Mouse (Mus musculus) liver, postnatal 0 days (tissue): Measurements from ENCODE around the gene Hist1h2bq. TPM values are rescaled to one million over a fixed set of nuclear protein-coding genes. Genes with fewer than 3 reads are reported as not detected.

Experiments used
- ATAC-seq: fragments of 200-750 bp; cut with Nextera tagmentation; 2 replicates; pipeline ENCODE4 v1.8.0; 2017; ENCODE audit warnings: mild to moderate bottlenecking, moderate library complexity
- DNase-seq: peaks from one replicate; pipeline ENCODE4 v3.0.0-alpha.2; 2016
- H3K27ac ChIP-seq: fragments of 300-500 bp; sonication (generic); 2 replicates; pipeline ENCODE4 v1.5.1; 2014; ENCODE audit warnings: antibody characterized with exemption, moderate library complexity, mild to moderate bottlenecking, low read depth
- H3K27me3 ChIP-seq: fragments of 300-500 bp; sonication (generic); 2 replicates; pipeline ENCODE4 v1.6.1; 2014; ENCODE audit warnings: low read length, control low read depth, mixed read lengths; ENCODE audit not compliant: insufficient read depth
- H3K36me3 ChIP-seq: fragments of 300-500 bp; sonication (generic); replicated peaks from 2 replicates; pipeline ENCODE4 v1.6.1; 2014; ENCODE audit warnings: mild to moderate bottlenecking, control low read depth, low read length, moderate library complexity, mixed read lengths; ENCODE audit not compliant: insufficient read depth
- H3K4me1 ChIP-seq: fragments of 300-500 bp; sonication (generic); 2 replicates; pipeline ENCODE4 v1.6.1; 2014; ENCODE audit warnings: antibody characterized with exemption, mild to moderate bottlenecking, control low read depth; ENCODE audit not compliant: insufficient read depth
- H3K4me2 ChIP-seq: fragments of 300-500 bp; sonication (generic); 2 replicates; pipeline ENCODE4 v1.6.1; 2014; ENCODE audit warnings: low read depth, mild to moderate bottlenecking, low read length, moderate library complexity, mixed read lengths
- H3K4me3 ChIP-seq: fragments of 300-500 bp; sonication (generic); 2 replicates; pipeline ENCODE4 v1.5.1; 2014; ENCODE audit warnings: low read depth, low read length
- H3K9ac ChIP-seq: fragments of 300-500 bp; sonication (generic); replicated peaks from 2 replicates; pipeline ENCODE4 v1.6.1; 2014; ENCODE audit warnings: mild to moderate bottlenecking, moderate library complexity
- H3K9me3 ChIP-seq: fragments of 300-500 bp; sonication (generic); 2 replicates; pipeline ENCODE4 v1.6.1; 2016; ENCODE audit warnings: mild to moderate bottlenecking, control low read depth, low read length, mixed read lengths
- CTCF ChIP-seq: sonication (generic); IDR thresholded peaks from 2 replicates; pipeline ENCODE4 v1.5.1; 2016; ENCODE audit warnings: antibody characterized with exemption, low read depth
- EP300 ChIP-seq: IDR thresholded peaks from 2 replicates; pipeline ENCODE4 v1.6.1; 2016; ENCODE audit warnings: antibody characterized with exemption, low read depth, mild to moderate bottlenecking
- WGBS: fragments of 180-500 bp; shearing (Covaris S2); extraction: QIAGEN DNeasy Blood & Tissue Kit; methylation state at CpG from one replicate; pipeline ENCODE4 v1.1.7; 2014; ENCODE audit not compliant: insufficient replicate concordance; 5-methylcytosine and 5-hydroxymethylcytosine counted together
- microRNA-seq: library from miRNA; unstranded; fragments of <30 nt; microRNA quantifications from one replicate; pipeline ENCODE4, GENCODE M21; 2016
- polyA plus RNA-seq: library from polyadenylated mRNA; unstranded; fragments of >200 nt; fragmentation: Nextera tagmentation; extraction: Ambion mirVana; gene quantifications from 2 replicates; pipeline ENCODE4 v1.2.1, GENCODE M21; 2015

Gene Hist1h2bq
- polyA plus RNA-seq, 1 experiment from 2014 or later, result 15.4 TPM

GRCm38 (mm10) chr13:21781021-21781555 is 28.9 kb downstream of the Hist1h2bq start:
- Histone ChIP-seq H3K4me3 (peak overlapping the region; percentile 61), H3K4me2 (peak overlapping the region; percentile 80), H3K36me3 (no peaks in the 10 kb centered on the region), H3K9me3 (no peaks in the 10 kb centered on the region), H3K27ac (peak overlapping the region; percentile 95), H3K4me1 (peaks cover 21% of the 10 kb centered on the region), H3K27me3 (no peaks in the 10 kb centered on the region), H3K9ac (peak overlapping the region; percentile 87)
- 39% methylated on average over 6 of the region's 6 CpGs for WGBS
- TF ChIP-seq CTCF, result no peak
- TF ChIP-seq EP300, result no peak
- no peak for DNase-seq
- ATAC-seq, result no peak

GRCm38 (mm10) chr13:21779767-21780731 is 29.9 kb downstream of the Hist1h2bq start, which contains the start of gene Hist1h1b:
Hist1h1b (minus strand) TSS chr13:21780625.
- peak; percentile 85 for DNase-seq
- H3K9ac ChIP-seq, result peak within 1 kb of the TSS; percentile 87
- no peaks in the 10 kb centered on the region for H3K9me3 ChIP-seq
- peak within 1 kb of the TSS; percentile 61 for H3K4me3 ChIP-seq
- under 1% methylated on average over 44 of the region's 44 CpGs for WGBS
- H3K4me2 ChIP-seq, result peak within 1 kb of the TSS; percentile 80
- peak; percentile 49 for ATAC-seq
- no peaks in the 10 kb centered on the region for H3K36me3 ChIP-seq
- peak within 1 kb of the TSS; percentile 95 for H3K27ac ChIP-seq
- TF ChIP-seq CTCF (peak; percentile 18), EP300 (no peak)
- H3K4me1 ChIP-seq, result peaks cover 17% of the 10 kb centered on the region
- no peaks in the 10 kb centered on the region for H3K27me3 ChIP-seq

- 3% methylated on average over 33 of the region's 33 CpGs for WGBS
These were observed 30.9 kb downstream of the Hist1h2bq start for GRCm38 (mm10) chr13:21778814-21779766.

More at GRCm38 (mm10) chr13:21778814-21779766, 30.9 kb downstream of the Hist1h2bq start:
- H3K27me3 ChIP-seq, result no peaks in the 10 kb centered on the region
- H3K4me2 ChIP-seq, result peak overlapping the region; percentile 80
- TF ChIP-seq CTCF (no peak), EP300 (no peak; the same call in 1 of the 2 replicates)
- peak overlapping the region; percentile 87 for H3K9ac ChIP-seq
- no peaks in the 10 kb centered on the region for H3K36me3 ChIP-seq
- ATAC-seq (peak; percentile 72), DNase-seq (peak; percentile 78)
- peaks cover 13% of the 10 kb centered on the region for H3K4me1 ChIP-seq
- H3K9me3 ChIP-seq, result no peaks in the 10 kb centered on the region
- H3K27ac ChIP-seq, result peak overlapping the region; percentile 95
- peak overlapping the region; percentile 61 for H3K4me3 ChIP-seq

Small RNAs within 50 kb of the gene (microRNA-seq; reads per million reads assigned to microRNA genes)
- gene Gm19658, result not detected
- gene Gm44346, result not detected
- not detected for gene Gm44466

Other genes starting within 250 kb of the Hist1h2bq start
- gene Olfr1364, start 228.4 kb downstream of the Hist1h2bq start, polyA plus RNA-seq, result not detected in 2 replicates
- gene Olfr1362, start 196.2 kb downstream of the Hist1h2bq start, polyA plus RNA-seq, result not detected in 2 replicates
- not detected in 2 replicates for gene Olfr11, start 167.7 kb downstream of the Hist1h2bq start, polyA plus RNA-seq
- not detected in 2 replicates for gene Olfr1361, start 146.8 kb downstream of the Hist1h2bq start, polyA plus RNA-seq
- gene Olfr1360, start 132.8 kb downstream of the Hist1h2bq start, polyA plus RNA-seq, result not detected in 2 replicates
- gene Olfr1359, start 112.1 kb downstream of the Hist1h2bq start, polyA plus RNA-seq, result not detected in 2 replicates
- gene Hist1h2bl, start 94.1 kb downstream of the Hist1h2bq start, polyA plus RNA-seq, result 0.51 and 1.9 TPM in 2 replicates
- 16.4 and 20.2 TPM in 2 replicates for gene Hist1h2ai, start 93.8 kb downstream of the Hist1h2bq start, polyA plus RNA-seq
- gene Hist1h3h, start 92.5 kb downstream of the Hist1h2bq start, polyA plus RNA-seq, result 7.1 and 8.7 TPM in 2 replicates
- gene Hist1h2bm, start 88.2 kb downstream of the Hist1h2bq start, polyA plus RNA-seq, result 1.6 and 2.3 TPM in 2 replicates
- 0.19 and 0.32 TPM in 2 replicates for gene Hist1h4j, start 75.1 kb downstream of the Hist1h2bq start, polyA plus RNA-seq
- 2.4 and 3.6 TPM in 2 replicates for gene Hist1h4k, start 59.7 kb downstream of the Hist1h2bq start, polyA plus RNA-seq
- gene Hist1h2ak, start 56.4 kb downstream of the Hist1h2bq start, polyA plus RNA-seq, result 44.2 and 62.3 TPM in 2 replicates
- gene Hist1h2bn, start 56.1 kb downstream of the Hist1h2bq start, polyA plus RNA-seq, result 7.2 and 7.3 TPM in 2 replicates
- 20.0 and 27.9 TPM in 2 replicates for gene Hist1h1b, start 29.6 kb downstream of the Hist1h2bq start, polyA plus RNA-seq
- gene Hist1h3i, start 26.8 kb downstream of the Hist1h2bq start, polyA plus RNA-seq, result 95.1 and 107 TPM in 2 replicates
- gene Hist1h2an, start 23.0 kb downstream of the Hist1h2bq start, polyA plus RNA-seq, result 8.4 and 11.4 TPM in 2 replicates
- gene Hist1h2bp, start 22.7 kb downstream of the Hist1h2bq start, polyA plus RNA-seq, result 2.4 and 4.6 TPM in 2 replicates
- not detected in 2 replicates for gene Hist1h2ao, start 268 bp upstream of the Hist1h2bq start, polyA plus RNA-seq
- not detected in 2 replicates for gene Hist1h4m, start 1.5 kb upstream of the Hist1h2bq start, polyA plus RNA-seq
- 9.2 and 9.8 TPM in 2 replicates for gene Hist1h4n, start 22.0 kb upstream of the Hist1h2bq start, polyA plus RNA-seq
- gene Hist1h2ap, start 23.3 kb upstream of the Hist1h2bq start, polyA plus RNA-seq, result 3,753 and 3,756 TPM in 2 replicates
- gene Hist1h2br, start 23.5 kb upstream of the Hist1h2bq start, polyA plus RNA-seq, result 14.9 and 15.6 TPM in 2 replicates
- 0.27 and 0.32 TPM in 2 replicates for gene Zfp184, start 134.9 kb upstream of the Hist1h2bq start, polyA plus RNA-seq
- not detected in 2 replicates for gene Pom121l2, start 171.0 kb upstream of the Hist1h2bq start, polyA plus RNA-seq
- gene Prss16, start 199.5 kb upstream of the Hist1h2bq start, polyA plus RNA-seq, result 0.92 and 1.1 TPM in 2 replicates
- gene Hist1h2ah, start 225.4 kb upstream of the Hist1h2bq start, polyA plus RNA-seq, result 8.6 and 9.9 TPM in 2 replicates
- 1.7 and 2.2 TPM in 2 replicates for gene Hist1h2bk, start 225.7 kb upstream of the Hist1h2bq start, polyA plus RNA-seq
- 18.0 and 18.3 TPM in 2 replicates for gene Hist1h4i, start 231.2 kb upstream of the Hist1h2bq start, polyA plus RNA-seq
- 7.4 and 9.4 TPM in 2 replicates for gene Hist1h2ag, start 232.7 kb upstream of the Hist1h2bq start, polyA plus RNA-seq
- gene Hist1h2bj, start 233.0 kb upstream of the Hist1h2bq start, polyA plus RNA-seq, result 5.1 and 5.3 TPM in 2 replicates